Mouse (Mus musculus) cerebellum, postnatal 4 days (tissue): ENCODE data around the gene Macrod2.

Source experiments
- DNase-seq, 2 experiments: peaks; one replicate each; pipeline ENCODE4 v3.0.0; 2022; ENCODE audit warnings: low spot score in 2 of 2, mixed read lengths in 1 of 2

Macrod2 gene

DNA sequence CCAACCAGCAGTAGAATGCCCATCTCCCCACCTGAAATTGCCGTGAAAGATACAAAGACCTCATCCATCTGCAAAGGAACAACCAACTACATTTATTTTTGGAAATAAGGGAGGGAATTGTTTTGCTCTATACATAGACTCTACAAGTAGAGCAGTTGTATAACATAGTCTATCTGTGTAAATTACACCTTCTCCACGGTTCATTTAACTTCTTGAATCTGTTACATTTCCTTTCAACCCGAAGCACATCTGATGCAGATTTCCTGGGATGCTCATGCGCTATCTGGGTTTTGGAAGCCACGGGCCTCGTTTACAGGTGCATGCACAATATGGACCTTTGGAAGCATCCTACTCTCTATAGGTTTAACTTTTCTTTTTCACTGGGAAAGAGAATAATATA is 175.8 kb downstream of the Macrod2 start:
- DNase-seq = no peak

DNA sequence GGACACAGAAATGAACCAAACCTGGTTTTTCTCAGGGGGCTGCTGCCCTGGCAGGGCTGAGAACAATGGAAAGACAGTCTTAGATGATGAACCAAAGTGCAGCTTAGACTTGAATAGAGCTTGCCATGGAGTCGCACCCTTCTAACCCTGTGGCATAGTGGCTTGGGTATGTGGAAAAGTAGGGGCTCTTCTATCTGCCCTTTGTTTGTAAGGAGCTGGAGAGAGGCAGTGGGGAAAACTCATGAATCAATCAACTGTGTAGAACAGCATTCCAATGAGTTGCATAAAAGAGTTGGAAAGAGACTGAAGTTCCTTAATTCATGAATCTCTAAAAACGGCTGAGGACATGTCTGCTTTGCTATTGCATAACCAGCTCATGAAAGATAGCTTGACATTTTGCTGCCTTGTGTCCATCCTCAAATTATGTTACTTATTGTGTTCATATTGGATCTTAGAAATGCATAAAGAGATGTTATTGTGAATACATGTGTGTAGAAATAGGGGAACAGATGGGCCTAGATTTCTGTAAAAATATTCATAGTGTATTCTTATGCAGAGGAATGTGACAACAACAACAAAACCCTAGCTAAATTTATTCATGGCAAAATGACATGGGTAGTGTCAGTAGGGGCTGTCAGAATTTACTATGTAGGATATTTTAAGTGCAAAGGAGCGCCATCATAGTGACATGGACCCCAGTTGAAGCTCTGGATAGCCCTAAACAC is 197.6 kb downstream of the Macrod2 start:
- DNase-seq = no peak

DNA sequence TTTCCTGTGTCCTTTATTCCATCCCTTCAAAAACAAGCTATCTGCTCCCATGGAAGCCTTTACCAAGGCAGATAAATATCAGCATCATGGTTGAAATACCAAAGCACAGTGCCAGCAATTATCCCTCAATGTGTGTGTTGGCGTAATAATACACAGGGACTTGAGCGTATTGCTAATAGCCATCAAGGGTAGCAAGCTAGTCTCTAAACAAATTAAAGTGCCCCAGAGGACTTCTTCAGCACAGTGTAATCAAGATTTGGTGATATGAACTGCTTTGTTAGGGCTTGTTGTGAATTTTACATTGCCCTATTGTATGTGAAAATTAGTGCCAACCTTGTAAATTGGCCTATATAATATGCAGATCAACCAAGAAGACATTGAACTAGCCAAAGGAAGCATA is 201.8 kb downstream of the Macrod2 start:
- no peak for DNase-seq

DNA sequence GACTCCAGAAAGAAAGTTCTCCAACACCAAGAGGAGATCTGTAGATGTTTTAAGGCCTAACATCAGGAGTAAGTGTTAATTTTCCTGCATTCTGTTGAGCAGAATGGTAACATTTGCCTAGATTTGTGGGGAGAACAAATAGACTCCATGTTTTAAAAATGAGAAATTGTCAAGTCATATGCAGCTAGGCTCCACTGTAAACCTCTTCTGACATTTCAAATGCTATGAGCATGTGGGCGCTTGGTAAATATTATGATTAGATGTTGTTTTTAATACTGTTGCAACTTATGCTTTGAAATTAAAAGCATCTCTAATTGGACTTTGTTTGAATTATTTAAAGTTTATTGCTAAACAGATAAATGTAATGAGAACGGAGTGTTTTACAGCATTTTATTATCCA is 220.3 kb downstream of the Macrod2 start:
- DNase-seq = no peak

DNA sequence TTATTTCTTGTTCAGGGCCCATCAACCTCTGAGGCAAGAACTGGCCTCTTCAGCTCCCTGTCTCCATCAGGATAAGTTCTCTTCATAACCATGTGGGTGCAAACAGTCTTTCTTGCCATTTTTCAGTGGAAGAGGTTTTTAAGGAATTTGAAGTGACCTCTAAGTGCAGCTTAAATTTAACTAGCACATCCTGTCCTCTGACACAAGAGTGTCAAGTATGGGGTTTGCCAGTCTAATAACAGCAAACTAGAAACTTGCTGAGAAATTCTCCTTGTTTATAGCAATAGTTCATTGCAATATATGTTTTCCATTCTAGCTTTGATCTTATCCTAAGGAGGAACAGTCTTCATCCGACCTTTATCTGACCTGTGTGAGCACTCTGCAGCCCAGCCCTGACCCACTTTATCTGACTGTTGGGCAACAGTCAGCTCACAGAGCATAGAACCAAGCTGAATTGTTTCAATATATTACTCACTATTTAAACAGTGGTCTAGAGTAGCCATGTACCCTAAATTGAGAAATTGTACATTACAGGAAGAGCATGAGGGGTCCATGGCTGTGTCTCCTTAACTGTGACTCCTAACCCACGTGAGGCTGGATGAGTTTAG is 226.7 kb downstream of the Macrod2 start:
- no peak for DNase-seq

DNA sequence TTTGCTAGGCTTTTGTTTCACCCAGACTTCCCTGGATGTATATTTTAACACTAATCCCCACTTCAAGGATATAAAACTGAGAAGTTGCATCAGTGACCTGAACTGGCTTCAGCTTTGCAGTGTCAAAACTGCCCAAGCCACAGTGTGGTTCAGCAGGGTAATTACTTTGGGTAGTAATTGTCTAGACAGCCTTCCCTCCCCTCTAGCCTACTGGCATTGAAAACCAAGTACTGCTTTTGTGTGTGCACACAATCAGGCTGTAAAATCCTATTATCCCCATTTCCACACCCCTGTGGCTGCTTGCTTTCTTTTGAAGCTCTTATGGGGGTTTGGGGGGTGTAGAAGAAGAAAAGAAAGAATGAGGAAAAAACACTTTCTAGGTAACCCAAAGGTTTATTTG is 258.4 kb downstream of the Macrod2 start:
- DNase-seq = no peak

DNA sequence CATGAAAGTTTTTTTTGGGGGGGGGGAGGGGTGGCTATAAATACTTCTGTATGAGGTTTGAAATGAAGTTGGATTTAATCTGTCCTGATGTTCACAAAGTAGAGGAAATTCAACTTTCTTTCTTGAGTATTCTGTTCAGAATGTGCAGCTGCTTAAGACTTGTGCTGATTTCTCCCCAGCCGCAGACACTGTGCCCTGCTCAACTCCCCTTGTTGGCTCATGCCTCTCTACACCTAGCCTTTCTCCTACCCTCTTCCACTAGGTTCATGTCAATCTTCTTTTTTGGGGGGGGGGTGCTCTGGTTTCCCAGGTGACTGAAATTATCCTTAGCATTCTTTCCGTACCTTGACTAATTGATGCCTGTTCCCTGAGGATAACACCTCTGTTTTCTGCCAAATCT is 258.9 kb downstream of the Macrod2 start:
- DNase-seq = no peak

DNA sequence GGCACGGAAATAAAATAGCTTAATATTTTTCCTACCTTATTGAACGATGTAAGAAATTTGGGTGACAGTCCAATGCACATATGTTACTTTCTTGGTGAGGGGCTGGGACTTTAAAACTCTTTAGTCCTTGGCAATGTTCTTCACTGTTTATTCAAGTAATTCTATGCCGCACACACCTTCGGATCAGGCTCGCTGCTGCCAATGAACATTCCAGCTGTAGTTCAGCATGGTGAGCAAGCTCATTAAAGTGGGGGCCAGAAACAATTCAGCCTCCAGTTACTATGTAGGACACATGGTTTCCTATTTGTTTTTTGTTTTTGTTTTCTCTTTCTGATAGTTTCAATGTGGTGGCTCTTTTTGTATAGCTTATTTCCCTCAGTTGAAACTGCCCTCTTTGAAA is 267.6 kb downstream of the Macrod2 start:
- DNase-seq = no peak

DNA sequence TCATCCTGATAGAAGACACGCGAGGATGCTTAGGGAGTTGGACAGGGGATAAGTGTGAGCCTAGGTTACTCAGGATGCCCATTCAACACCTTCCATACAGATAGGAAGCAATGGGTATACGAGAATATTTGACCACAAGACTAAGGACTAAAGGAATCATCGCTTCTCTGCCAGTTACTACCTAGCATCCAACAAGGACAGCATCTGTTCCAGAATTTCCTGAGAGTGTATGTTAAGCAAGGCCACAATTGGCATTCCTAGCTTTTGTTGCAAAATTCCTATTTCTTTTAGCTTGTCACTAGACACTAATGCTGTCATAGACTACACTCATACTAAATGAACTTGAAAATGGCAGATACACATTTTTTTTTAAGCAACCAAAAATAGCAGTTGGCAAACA is 269.3 kb downstream of the Macrod2 start:
- no peak for DNase-seq

DNA sequence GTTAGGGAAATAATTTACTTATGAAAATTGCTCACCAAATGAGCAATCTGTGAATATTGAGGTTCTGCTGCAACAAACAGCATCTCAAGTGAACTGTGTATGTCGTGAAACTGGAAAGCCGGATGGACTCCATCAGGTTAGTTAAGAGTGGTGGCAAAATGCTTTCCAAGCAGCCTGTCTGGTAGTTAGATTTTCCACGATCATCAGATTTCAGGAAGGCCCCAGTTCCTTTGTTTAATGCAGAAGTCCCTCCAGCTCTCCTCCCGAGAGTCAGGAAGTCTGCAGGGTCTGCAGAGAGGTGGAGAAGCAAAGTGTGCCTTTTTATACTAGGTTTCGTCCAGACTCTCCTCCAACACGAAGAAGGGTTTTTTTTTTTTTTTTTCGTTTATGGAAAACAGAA is 271.7 kb downstream of the Macrod2 start:
- DNase-seq = no peak

DNA sequence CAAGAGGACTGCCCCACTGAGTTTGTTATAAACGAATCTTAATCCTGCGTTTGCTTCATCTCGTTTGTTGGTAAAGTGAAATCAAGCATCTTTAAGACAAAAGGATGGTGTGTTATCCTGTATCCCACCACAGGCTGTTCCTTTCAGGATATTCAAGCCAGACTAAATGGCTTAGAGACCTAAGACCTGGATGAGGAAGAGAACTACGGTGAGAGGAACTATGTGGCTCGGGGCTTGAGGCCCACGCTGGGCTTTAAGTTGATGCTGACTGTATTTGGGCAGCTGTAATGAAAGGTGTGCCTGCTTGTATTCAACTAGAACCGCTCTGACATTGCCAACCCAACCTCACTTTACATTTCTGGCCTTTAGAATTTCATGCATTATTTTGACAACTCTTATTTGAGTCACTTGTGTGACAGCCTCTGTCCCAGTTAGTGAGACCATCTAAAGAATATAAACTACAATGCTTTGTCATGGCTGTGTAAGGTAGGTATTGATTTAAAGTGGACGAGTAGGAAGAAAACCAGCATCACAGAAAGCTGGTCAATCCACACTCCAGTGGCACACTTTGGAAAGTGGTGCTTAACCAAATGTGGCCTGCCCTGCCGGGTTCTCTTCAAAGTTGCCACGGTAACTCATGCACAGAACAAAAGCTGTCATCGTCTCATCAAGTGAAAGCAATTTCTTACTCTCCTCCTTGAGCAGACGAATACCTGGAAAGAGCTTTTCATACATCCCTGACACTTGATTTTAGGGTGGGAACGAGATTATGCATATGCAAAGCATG is 272.3 kb downstream of the Macrod2 start:
- DNase-seq = no peak

DNA sequence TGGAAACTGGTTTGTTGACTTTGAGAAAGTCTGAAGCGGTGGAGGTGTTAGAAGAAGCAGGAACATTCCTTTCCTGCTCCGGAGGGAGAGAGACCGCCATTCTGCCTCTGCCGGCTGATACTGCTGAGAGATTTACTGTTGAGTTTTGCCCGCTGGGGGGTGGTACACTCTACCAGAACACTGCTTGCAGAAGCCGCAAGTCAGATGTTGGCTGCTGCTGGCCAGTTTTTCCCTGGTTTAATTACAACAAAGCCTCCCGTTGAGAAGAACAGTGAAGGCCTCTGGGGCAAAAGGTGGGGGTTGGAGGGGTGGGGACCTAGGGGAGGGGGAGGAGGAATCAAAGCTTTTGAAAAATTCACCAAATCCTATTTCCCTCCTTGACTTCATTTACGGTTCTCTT is 273.2 kb downstream of the Macrod2 start:
- peak; percentile 47 to 79 for DNase-seq

DNA sequence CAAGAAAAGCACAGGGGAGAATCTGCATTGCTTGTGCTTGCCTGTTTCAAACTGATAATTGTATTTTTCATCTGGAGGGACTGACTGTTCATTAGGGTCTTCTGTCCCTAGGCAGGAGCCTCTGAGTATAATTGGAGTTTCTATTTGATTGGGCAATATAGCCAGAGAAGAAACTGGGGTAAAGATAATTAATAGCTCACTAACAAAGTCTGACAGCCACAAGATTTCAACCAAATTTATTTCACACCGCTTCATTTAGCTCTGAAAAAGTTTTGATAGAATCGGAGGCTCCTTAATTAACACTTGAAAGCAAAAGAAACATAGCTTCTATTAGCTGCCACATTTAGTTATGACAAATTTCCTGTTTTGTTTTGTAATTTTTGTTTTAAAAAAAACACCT is 274.0 kb downstream of the Macrod2 start:
- no peak for DNase-seq

DNA sequence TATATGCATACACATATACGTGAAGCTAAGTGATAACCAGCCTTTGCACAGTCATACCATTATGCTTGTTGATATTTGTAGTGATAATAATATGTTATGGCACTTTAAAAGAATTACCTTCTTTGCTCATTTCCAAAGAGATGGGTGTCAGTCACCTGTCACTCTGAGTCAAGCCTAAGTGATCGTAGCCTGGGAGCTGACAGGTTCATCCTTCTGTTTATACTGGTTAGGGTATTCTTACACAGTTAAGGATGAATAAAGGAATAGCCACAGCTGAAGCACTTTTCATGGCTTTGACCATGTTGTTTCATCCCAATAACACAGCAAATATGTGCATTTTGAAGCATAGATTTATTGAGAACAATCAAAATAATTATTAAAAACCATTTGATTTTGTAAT is 274.7 kb downstream of the Macrod2 start:
- no peak for DNase-seq

DNA sequence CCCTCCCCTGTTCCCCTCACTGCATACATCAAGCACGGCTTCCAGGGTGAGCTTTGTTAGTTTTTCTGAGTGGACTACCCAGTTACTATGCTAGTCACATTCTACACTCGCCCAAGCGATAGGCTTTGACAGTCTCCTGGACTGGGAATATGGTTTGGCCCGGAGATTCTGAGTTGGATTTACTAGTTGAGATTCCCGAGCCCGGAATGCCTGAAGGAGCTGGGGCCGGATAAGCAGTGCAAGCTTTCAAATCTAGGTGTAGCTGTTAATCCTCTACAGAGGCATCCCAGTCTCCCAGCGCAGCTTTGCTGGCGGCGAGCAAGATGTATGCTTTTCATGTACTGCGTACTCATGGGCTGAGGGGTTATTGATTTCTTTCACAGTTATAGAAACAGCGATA is 275.3 kb downstream of the Macrod2 start:
- DNase-seq = peak in 1 of 2 experiments; percentile 42

DNA sequence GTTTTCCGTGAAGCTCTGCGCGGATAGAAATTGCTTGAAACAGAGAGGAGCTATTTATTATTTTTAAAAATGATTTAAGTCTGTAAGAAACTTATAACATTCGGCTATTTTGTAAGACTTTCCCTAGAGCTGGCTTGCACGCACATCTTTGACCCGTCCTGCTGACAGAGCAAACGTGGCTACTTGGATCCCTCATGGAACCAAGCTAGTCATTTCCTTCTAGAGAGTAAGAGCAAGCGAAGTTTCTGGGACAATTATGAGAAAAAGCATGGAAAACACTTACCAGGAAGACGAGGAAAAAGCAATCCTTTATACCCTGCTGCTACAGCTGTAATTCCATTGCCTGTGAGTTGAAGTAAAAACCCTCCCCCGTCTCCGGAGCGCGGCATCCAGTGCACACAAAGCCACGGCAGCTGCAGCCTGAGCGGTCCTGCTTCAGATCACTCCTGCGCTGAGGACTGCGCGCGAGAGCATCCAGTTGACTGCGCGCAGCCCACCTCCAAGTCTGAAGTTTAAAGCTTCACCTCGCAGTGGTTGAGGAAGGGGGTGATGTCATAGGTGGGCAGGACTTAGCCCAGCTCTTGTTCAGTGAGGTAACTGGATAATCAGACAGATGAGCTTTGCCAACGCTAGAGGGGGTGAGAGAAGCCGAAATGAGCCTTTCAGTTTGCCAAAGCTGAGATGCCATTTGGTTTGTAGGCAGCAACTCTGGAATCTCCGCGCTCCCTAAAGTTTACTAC is 276.0 kb downstream of the Macrod2 start, which contains the start of gene Flrt3:
Gene Flrt3, minus strand, starts transcription at position 507 of the 740 bp plus-strand sequence.
- DNase-seq = peak; percentile 61 to 87

DNA sequence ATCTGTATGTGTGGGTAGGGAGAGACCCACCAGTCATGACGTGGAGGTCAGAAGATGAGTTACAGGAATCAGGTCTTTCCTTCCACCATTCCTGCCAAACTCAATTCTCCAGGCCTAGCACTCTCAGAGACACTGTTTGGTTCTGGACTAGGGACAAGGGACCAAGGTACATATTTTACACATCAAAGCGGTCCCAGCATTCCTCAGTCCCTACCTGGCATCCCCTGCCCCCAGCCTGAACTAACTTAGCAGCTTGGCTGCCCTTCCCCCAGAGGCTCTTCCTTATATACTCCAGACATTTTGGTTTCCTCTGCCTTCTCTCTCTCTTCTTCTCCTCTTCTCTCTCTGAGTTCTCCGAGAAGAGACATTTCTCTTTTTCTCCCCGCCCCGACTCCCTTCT is 278.4 kb downstream of the Macrod2 start:
- DNase-seq = no peak

DNA sequence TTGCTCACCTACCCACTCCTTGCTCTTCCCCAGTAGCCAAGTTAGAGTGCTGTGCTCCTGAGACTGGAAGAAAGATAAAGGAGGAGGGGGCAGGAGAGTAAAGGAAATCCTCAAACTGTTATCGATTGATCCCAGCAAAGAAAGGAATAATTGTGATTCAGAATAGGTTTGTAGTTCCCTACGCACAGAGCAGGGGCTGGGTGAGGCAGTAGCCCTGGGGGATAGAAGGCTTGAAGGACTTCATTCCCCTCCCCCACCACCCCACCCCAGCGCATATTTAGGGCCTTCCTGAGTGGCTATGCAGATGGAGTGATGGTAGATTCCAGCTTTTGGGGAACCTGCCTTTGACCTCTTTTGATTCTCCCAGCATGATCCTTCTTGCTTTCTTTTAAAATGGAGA is 281.6 kb downstream of the Macrod2 start:
- DNase-seq = no peak

DNA sequence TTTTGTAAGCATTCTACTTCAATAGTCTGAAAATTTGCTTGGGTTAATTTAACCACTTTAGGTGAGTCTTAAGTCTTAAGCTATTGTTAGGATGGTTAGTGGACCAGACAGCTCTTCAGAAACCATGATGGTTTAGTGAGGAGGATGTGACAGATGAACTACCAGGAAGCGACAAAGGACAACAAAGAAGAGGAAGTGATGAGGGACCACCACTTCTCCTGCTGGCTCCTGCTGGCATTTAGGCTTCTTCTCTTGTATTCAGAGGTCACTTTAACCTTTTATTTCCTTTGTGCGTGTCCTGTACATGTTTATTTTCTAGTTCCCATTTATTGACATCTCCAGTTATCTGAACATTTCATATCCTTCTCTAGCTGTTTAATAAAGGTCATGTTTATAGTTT is 295.8 kb downstream of the Macrod2 start:
- no peak for DNase-seq

DNA sequence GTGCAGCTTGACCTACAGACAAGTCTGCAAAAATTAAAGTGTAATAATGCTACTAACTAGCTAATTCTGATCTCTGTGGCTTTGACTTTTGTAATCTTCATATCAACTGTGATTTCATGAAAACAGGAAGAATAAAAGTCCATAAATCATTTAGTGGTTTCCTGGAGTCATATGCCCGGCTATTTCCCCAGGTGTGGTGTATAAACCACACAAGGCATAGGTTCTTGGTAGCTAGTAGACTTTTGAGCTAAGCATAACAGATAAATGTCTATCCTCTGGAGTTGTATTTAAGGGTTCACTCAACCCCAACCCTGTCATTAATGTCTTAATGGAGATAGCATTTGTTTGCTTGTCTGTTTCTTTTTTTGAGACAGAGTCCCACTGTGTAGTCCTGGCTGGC is 296.3 kb downstream of the Macrod2 start:
- DNase-seq = no peak

DNA sequence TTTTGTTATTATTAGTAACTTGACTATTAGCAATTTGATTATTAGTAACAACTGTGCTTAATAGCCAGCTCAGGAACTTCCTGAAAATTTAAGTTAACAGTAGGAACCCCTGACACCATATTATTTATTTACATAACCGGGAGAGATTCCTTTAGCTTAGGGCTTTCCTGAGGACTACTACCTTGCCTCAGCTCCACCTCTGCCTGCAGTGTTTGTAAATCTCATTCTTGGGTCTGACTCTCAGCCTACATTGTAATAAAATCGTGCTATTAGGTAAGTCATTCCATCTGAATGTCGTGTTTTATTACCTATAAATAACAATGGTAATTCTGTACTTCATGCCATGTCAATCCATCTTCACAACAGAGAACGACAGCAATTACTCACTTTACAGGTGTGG is 297.4 kb downstream of the Macrod2 start:
- no peak for DNase-seq

DNA sequence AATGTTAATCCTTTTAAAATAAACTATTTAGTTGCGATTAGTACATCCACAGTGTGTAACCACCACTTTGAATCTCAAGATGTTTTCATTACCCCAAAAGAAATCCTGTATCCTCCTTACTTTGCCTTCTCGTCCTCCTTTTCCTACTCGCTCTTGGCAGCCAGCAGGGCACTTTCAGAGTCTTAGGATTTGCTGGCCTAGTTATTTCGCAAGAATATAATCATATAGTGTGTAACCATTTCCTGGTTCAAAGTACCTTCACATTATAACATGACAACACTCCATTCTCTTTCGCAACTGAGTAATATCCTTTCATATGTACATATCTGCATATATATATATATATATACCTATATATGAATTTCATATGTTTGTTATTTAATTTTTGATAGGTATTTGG is 298.7 kb downstream of the Macrod2 start:
- no peak for DNase-seq
